Mouse (Mus musculus): ENCODE measurements around the gene Gabarap.
"Not testable (repeated sequence)": the region's sequence is repeated elsewhere in the genome, so short reads cannot be mapped to it uniquely, and the experiment has no call there.

Gabarap gene

DNA sequence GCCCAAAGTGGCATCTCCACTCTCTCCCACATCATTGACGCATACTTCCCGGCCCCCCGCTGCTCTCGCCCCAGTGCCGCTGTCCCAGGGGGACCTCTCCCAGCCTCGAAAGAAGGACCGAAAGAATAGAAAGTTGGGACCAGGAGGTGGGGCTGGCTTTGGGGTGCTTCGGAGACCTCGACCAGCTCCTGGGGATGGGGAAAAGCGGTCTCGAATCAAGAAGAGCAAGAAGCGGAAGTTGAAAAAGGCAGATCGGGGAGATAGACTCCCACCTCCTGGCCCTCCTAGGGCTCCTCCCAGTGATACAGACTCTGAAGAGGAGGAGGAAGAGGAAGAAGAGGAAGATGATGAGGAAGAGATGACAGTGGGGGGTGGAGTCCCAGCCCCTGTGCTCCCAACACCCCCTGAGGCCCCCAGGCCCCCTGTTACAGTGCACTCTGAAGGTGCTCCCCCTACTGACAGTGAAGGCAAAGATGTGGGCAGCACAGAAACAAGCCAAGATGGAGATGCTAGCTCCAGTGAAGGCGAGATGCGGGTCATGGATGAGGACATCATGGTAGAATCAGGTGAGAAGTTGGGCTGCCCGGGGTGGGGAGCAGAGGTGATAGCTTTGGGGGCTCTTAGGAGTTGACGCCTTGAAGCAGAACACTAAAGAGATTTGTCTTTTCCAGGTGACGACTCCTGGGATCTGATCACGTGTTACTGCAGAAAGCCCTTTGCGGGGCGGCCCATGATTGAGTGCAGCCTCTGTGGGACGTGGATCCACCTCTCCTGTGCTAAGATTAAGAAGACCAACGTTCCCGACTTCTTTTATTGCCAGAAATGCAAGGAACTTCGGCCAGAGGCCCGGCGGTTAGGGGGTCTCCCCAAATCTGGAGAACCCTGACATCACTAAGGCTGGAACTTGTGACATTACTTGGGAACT is 7.9 kb downstream of the Gabarap start:
- DNase-seq (ENCODE audit: extremely low read depth, low read depth), result peak; percentile 73

GRCm38 (mm10) chr11:69999666-70000065 is 8.7 kb downstream of the Gabarap start:
- no peak for DNase-seq (ENCODE audit: extremely low read depth, low read depth)

GRCm38 (mm10) chr11:70000396-70000898 is 9.5 kb downstream of the Gabarap start, which contains the start of gene Dvl2:
Dvl2 (plus strand) TSS chr11:70000595.
- peak; percentile 96 for DNase-seq (ENCODE audit: extremely low read depth, low read depth)

GRCm38 (mm10) chr11:70001159-70001558 is 10.2 kb downstream of the Gabarap start:
- DNase-seq (ENCODE audit: extremely low read depth, low read depth), result no peak

GRCm38 (mm10) chr11:70001865-70002264 is 10.9 kb downstream of the Gabarap start:
- no peak for DNase-seq (ENCODE audit: extremely low read depth, low read depth)

- no peak for DNase-seq (ENCODE audit: extremely low read depth, low read depth)
Observed at GRCm38 (mm10) chr11:70002471-70002870, 11.5 kb downstream of the Gabarap start.

GRCm38 (mm10) chr11:70005521-70005920 is 14.6 kb downstream of the Gabarap start:
- DNase-seq (ENCODE audit: extremely low read depth, low read depth), result no peak

DNA sequence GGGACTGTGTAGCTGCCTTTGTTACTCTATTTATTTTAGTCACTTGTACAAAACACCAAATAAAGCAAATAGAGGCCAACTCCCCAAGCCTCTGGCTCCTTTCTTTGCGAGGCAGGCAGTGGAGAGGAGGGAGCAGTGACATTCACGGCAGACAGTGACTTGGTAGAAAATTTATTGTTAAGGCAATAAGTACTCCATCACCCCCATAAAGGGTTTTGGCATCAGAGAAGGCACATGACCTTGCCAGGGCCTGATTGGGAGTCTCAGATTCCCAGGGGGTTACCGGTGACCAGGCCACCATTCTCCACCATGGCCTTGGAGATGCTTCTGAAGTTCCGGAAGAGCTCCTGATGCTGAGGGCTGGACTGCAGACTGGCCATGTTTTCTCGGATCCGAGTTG is 19.1 kb downstream of the Gabarap start:
- DNase-seq (ENCODE audit: extremely low read depth, low read depth), result no peak

GRCm38 (mm10) chr11:70010548-70010947 is 19.6 kb downstream of the Gabarap start:
- DNase-seq (ENCODE audit: extremely low read depth, low read depth), result no peak

DNA sequence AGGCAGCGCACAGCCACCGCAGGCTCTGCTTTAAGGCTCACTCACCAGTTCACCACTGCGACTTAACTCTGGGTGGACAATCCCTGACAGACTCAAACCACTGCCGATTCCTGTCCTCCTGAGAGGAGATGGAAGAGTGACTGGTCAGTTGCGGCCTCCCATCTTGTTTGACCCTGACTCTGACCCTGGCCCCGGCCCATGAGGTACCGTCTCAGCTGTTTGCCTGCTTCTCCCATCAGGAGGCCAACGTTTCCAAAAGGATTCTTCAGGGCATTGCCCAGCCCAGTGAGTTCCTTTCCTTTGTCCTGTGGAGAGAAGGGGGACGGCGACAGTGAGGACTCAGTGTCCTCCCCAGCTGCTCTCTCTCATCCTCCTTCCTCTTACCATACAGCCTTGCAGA is 20.0 kb downstream of the Gabarap start:
- DNase-seq (ENCODE audit: extremely low read depth, low read depth), result no peak

DNA sequence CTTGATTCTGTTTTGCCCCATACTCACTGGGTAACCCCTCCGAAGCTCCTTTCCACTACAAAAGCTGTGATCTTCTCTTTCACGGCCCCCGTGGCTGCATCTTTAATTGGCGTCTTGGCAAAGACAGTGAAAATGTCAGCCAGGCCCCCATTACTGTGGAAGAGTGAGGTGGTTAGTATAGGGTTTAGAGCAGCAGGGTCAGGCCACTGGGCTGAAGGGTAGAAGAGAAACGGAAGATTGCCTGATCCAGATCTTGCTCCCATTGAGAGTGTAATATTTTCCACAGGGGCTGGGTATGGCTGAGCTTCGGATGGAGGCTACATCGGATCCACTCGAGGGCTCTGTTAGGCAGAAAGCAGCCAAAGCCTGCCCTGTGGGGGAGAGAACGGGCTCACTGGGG is 22.0 kb downstream of the Gabarap start:
- DNase-seq (ENCODE audit: extremely low read depth, low read depth), result no peak

- no peak for DNase-seq (ENCODE audit: extremely low read depth, low read depth)
Observed at GRCm38 (mm10) chr11:70013408-70013807, 22.5 kb downstream of the Gabarap start.

GRCm38 (mm10) chr11:70014051-70014450 is 23.1 kb downstream of the Gabarap start:
- DNase-seq (ENCODE audit: extremely low read depth, low read depth), result no peak

DNA sequence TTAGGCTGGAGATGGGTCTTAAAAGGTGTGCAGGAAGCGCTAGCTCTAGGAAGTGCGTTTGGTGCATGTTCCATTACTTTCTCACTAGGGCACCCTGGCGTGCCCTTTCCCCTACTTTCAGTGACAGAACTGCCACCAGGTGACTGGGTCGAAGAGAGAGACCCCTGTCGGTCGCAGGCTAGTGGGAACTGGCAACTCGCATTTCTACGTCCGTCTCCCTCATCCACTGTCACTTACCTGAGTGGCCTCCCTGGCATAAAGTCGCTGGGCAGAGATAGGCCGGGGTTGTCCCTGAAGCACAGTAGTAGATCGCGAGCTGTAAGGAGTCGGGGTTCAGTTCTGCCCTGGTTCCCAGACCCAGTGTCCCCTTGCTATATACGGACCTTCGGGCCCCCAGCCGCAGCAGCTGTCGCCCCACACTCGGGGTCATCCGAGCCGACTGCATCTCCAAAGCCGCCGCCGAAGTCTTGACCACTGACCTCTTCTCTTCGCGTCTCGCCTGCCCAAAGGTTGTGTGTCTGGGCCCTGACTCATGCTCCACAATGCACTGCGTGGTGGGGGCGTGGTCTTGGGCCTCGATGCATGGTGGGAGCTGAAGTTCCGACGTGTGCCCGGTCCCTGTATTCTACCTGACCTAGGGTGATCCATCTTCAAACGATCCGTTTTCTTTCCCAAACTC is 24.1 kb downstream of the Gabarap start, which contains the start of gene Acadvl:
Gene Acadvl (minus strand): TSS at position 532 of the 679 bp plus-strand sequence.
- no peak for DNase-seq (ENCODE audit: extremely low read depth, low read depth)

GRCm38 (mm10) chr11:70015677-70016076 is 24.7 kb downstream of the Gabarap start:
- no peak for DNase-seq (ENCODE audit: extremely low read depth, low read depth)

- not testable (repeated sequence) for DNase-seq (ENCODE audit: extremely low read depth, low read depth)
Observed at GRCm38 (mm10) chr11:70016177-70016576, 25.2 kb downstream of the Gabarap start.

DNA sequence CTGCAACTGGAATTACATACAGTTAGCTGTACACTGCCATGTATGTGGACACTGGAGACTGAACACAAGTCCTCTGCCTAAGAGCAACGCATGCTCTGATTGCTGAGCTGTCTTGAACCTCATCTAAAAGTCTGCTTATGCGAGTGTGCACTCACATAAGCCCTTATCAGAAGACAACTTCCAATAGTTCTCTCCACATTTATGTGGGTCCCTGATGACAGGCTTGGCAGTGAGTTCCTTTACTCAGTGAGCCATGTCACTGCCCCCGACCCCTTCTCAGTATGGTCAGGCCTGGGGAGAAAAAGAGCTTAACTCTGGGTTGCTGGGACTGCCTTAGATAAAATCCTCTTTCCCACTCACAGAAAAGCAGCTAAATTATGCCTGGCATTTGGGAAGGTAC is 25.7 kb downstream of the Gabarap start, which contains the start of gene Dlg4:
Gene Dlg4 (plus strand): TSS at position 274 of the 400 bp plus-strand sequence.
- no peak for DNase-seq (ENCODE audit: extremely low read depth, low read depth)

DNA sequence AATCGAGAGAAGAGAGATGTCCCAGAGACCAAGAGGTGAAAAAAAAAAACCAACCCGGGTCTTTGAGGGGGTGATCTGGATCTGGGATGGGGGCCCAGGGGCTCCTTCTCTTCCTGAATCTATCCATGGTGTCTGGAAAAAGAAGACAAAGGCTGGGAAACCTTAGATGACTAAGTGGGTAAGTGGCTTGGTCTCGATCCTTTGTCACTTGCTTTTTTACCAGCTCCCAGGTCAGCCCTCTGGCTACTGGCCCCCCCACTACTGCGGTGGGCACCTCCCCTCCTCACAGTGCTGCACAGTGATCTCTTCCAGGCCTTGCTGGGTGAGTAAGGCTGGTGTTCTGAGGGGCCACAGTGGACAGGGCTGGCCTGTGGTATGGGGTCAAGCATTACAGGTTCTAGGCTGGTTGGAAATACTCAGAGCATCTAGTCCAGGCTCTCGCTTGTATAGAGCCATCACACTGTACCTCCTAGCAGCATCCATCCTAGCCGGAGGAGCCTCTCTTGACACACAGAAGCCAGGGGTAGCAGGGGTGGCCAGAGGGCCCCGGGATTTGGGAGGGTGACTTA is 26.3 kb downstream of the Gabarap start:
- no peak for DNase-seq (ENCODE audit: extremely low read depth, low read depth)

DNA sequence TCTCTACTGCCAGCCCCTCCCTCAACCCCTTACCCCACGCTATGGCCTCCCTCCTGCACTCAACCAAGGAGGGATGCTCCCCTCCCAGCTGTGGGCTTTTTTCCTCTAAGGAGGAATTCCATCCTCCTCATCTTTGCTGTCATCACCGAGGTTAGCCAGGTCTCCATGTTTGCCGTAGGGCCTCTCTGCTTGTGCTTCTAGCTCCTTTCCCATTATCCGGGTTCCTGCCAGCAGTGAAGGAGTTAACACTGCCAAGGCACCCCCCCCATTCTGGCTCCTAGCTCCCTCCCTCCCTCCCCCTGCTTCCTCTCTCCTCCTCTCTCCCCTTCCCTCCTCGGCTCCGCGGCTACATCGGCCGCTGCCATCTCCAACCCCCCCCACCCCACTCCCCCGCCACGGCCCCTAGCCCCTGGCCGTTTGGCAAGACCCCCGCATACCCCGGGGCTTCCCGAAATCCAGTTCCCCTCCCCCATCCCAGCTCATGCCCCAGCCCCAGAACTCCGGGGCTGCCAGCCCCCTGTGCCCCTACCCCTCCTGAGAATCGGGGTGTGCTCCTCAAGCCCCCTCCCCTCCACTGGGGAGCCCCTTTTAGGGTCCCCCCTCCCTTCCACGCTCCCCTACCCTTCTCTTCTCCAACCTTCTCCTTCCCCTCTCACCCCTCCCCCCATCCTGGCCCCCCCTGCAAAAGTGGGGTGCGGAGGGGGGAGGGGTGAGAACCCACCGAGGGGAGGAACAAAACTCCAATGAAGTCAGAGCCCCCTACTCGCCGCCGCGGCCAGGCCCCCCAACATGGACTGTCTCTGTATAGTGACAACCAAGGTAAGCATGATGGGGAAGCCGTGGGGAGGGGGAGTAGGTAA is 27.4 kb downstream of the Gabarap start:
- no peak for DNase-seq (ENCODE audit: extremely low read depth, low read depth)

GRCm38 (mm10) chr11:70019495-70020021 is 28.6 kb downstream of the Gabarap start:
- no peak for DNase-seq (ENCODE audit: extremely low read depth, low read depth)

Data from MEL-GATA-1-ER (cell line).